In genomic region chr15:12048965-12049364, GRCm38 (mm10) we compare ENCODE assay signal across 19 mouse cellular contexts. TPM values are rescaled to one million over a fixed set of nuclear protein-coding genes. Genes with fewer than 3 reads are reported as not detected.
DNase-seq lines count a peak whose midpoint lies in the region; ATAC-seq lines count a peak whose summit lies in the region.
"Had no signal": no experiment of that assay in that cellular context is flagged by ENCODE, and none has a peak within 500 bp of the region (broad histone marks: within the 10 kb centered on the region; RNA-seq: fewer than 3 reads in every experiment).

No protein-coding gene starts in this region.

- no peak for DNase-seq in frontal cortex, postnatal 14 days (ENCODE audit: low spot score in 2 of 2)
- DNase-seq in left cerebral cortex, adult 18-20 months (ENCODE audit: low spot score in 2 of 2), result peak; percentile 36 to 52
- no peak for DNase-seq in left cerebral cortex, postnatal 4 days
- peak; percentile 26 to 37 for DNase-seq in right cerebral cortex, adult 2 months (ENCODE audit: low spot score in 2 of 2)
- no peak for DNase-seq in right cerebral cortex, postnatal 10 days (ENCODE audit: low spot score in 2 of 2)
- DNase-seq: adrenal gland, postnatal 10 days; adrenal gland, postnatal 36 days; cerebellum, adult 11 months; cerebellum, adult 2 months; cerebellum, adult 9-11 months; cerebellum, postnatal 25 days; forebrain, postnatal 0 days; gastrocnemius, postnatal 25 days; heart, adult 18-20 months; heart, postnatal 10 days; heart, postnatal 36 days had no signal

- peak; percentile 88 for ATAC-seq in frontal cortex, adult (ENCODE audit: low TSS enrichment)
- ATAC-seq: forebrain, embryonic 14.5 days; forebrain, postnatal 0 days; hindbrain, embryonic 16.5 days had no signal

- intact Hi-C loops in left cerebral cortex, postnatal 4 days (cut with DNase I), result no loop called here

RNA-seq across cellular contexts. Expression of gene Sub1, which starts 52.2 kb away (rescaled TPM):
- 100 to 1,000 TPM; 299 to 323 TPM for total RNA-seq in left cerebral cortex, adult 18-20 months (2021)
- total RNA-seq in left cerebral cortex, postnatal 4 days (2021), result 100 to 1,000 TPM; 291 to 292 TPM

Comparison
In these comparisons a context has a peak if more than half of its experiments do, and no peak if none do; other contexts are left out.
1. DNase-seq: peak in left cerebral cortex, adult 18-20 months (2 of 2) and right cerebral cortex, adult 2 months (2 of 2); none in frontal cortex, postnatal 14 days (0 of 2), left cerebral cortex, postnatal 4 days (single experiment) and right cerebral cortex, postnatal 10 days (0 of 2).